Mouse (Mus musculus): ENCODE measurements around the gene Cog8.

GRCm38 (mm10) chr8:107076239-107076888, 19.9 kb upstream of the Cog8 start:
- TF ChIP-seq CTCF (IDR thresholded peaks at IDR 0.05; ENCODE audit: borderline replicate concordance, extremely low read depth, insufficient read depth, insufficient read length) (no peak), POLR2A (IDR thresholded peaks at IDR 0.05; ENCODE audit: borderline replicate concordance, extremely low read depth, insufficient read depth, insufficient read length, poor library complexity, severe bottlenecking) (no peak)
